Mouse (Mus musculus) heart, adult 2 months (tissue): ENCODE measurements at regions not wholly inside any gene's neighbourhood (a gene's known extent, or its start where the extent isn't known, plus 50 kb on each side); places are given as distances from the start of the nearest gene placed in this dataset.

Experiments used
- DNase-seq, 2 experiments: peaks; one replicate each; pipeline ENCODE4 v3.0.0; 2021
- H3K27ac ChIP-seq: fragments of 200-600 bp; 2 replicates; pipeline ENCODE4 v1.8.1; 2022
- H3K27me3 ChIP-seq: fragments of 200-500 bp; 2 replicates; pipeline ENCODE4 v1.6.1; 2012; ENCODE audit warnings: mild to moderate bottlenecking, low read length, inconsistent platforms, mixed read lengths; ENCODE audit not compliant: control insufficient read depth, insufficient read depth
- H3K36me3 ChIP-seq: fragments of 200-500 bp; 2 replicates; pipeline ENCODE4 v1.6.1; 2012; ENCODE audit warnings: low read length, inconsistent platforms; ENCODE audit not compliant: control insufficient read depth, insufficient read depth
- H3K4me1 ChIP-seq: fragments of 200-500 bp; 2 replicates; pipeline ENCODE4 v1.6.1; 2011; ENCODE audit warnings: low read length; ENCODE audit not compliant: control insufficient read depth, insufficient read depth
- H3K4me3 ChIP-seq: fragments of 200-600 bp; 2 replicates; pipeline ENCODE4 v1.8.1; 2022
- H3K79me2 ChIP-seq: fragments of 200-500 bp; replicated peaks from 2 replicates; pipeline ENCODE4 v1.6.1; 2012; ENCODE audit warnings: mild to moderate bottlenecking, inconsistent platforms, low read length, moderate library complexity, mixed read lengths; ENCODE audit not compliant: control insufficient read depth, insufficient read depth
- H3K9ac ChIP-seq: fragments of 200-500 bp; 2 replicates; pipeline ENCODE4 v1.6.1; 2012; ENCODE audit warnings: low read depth, mild to moderate bottlenecking, control low read depth, inconsistent platforms, low read length, mixed read lengths
- CTCF ChIP-seq: fragments of 200-600 bp; IDR thresholded peaks from 2 replicates; pipeline ENCODE4 v1.8.1; 2022; ENCODE audit warnings: antibody characterized with exemption, mild to moderate bottlenecking, moderate library complexity
- EP300 ChIP-seq: fragments of 200-500 bp; IDR thresholded peaks from 2 replicates; pipeline ENCODE4 v1.6.1; 2011; ENCODE audit warnings: low read depth, low read length, control low read depth; ENCODE audit not compliant: insufficient read depth
- POLR2A ChIP-seq: fragments of 200-500 bp; IDR thresholded peaks from 2 replicates; pipeline ENCODE4 v1.6.1; 2011; ENCODE audit warnings: mild to moderate bottlenecking, low read depth, low read length, control low read depth; ENCODE audit not compliant: insufficient read depth
- WGBS: fragments of 180-500 bp; shearing (Covaris S2); methylation state at CpG from one replicate; pipeline ENCODE4 v1.1.7; 2018; 5-methylcytosine and 5-hydroxymethylcytosine counted together
- intact Hi-C: fragments of 180-260 bp; cut with DNase I; formaldehyde crosslinking; loops from one replicate; pipeline ENCODE4 v1.15.1; 2025

GRCm38 (mm10) chr12:106199302-106199701 is 189.3 kb downstream of the Vrk1 start:
- H3K4me1 ChIP-seq, result no peaks in the 10 kb centered on the region
- no peaks in the 10 kb centered on the region for H3K27me3 ChIP-seq
- no peaks in the 10 kb centered on the region for H3K36me3 ChIP-seq
- no peak for DNase-seq
- no peak overlapping the region for H3K4me3 ChIP-seq
- no peak overlapping the region for H3K9ac ChIP-seq
- TF ChIP-seq EP300 (no peak), POLR2A (no peak), CTCF (no peak)
- H3K79me2 ChIP-seq, result no peaks in the 10 kb centered on the region
- WGBS, result 12% methylated on average over 4 of the region's 4 CpGs
- no peak overlapping the region for H3K27ac ChIP-seq
- intact Hi-C loops, result no loop called here

- no peak overlapping the region for H3K9ac ChIP-seq
- no peaks in the 10 kb centered on the region for H3K27me3 ChIP-seq
- no peaks in the 10 kb centered on the region for H3K36me3 ChIP-seq
- no peak overlapping the region for H3K27ac ChIP-seq
- no peak overlapping the region for H3K4me3 ChIP-seq
- H3K4me1 ChIP-seq, result no peaks in the 10 kb centered on the region
- DNase-seq, result no peak
- no peaks in the 10 kb centered on the region for H3K79me2 ChIP-seq
- WGBS, result 84% methylated on average over 8 of the region's 8 CpGs
- intact Hi-C loops, result no loop called here
- TF ChIP-seq CTCF, result no peak
- TF ChIP-seq POLR2A, result no peak
- no peak for TF ChIP-seq EP300
Measured at GRCm38 (mm10) chr12:106203526-106203925, 193.5 kb downstream of the Vrk1 start.

GRCm38 (mm10) chr12:106210959-106211358 is 200.9 kb downstream of the Vrk1 start:
- 79% methylated on average over 6 of the region's 6 CpGs for WGBS
- TF ChIP-seq POLR2A (no peak), CTCF (no peak), EP300 (no peak)
- Histone ChIP-seq H3K36me3 (no peaks in the 10 kb centered on the region), H3K27ac (no peak overlapping the region), H3K79me2 (no peaks in the 10 kb centered on the region), H3K9ac (no peak overlapping the region), H3K4me1 (no peaks in the 10 kb centered on the region), H3K4me3 (no peak overlapping the region), H3K27me3 (no peaks in the 10 kb centered on the region)
- DNase-seq, result no peak
- intact Hi-C loops, result no loop called here

GRCm38 (mm10) chr12:106211488-106211887 is 201.5 kb downstream of the Vrk1 start:
- H3K36me3 ChIP-seq, result no peaks in the 10 kb centered on the region
- DNase-seq, result no peak
- no peaks in the 10 kb centered on the region for H3K79me2 ChIP-seq
- no peaks in the 10 kb centered on the region for H3K27me3 ChIP-seq
- no peak overlapping the region for H3K4me3 ChIP-seq
- TF ChIP-seq POLR2A, result no peak
- no peaks in the 10 kb centered on the region for H3K4me1 ChIP-seq
- intact Hi-C loops, result no loop called here
- 76% methylated on average over 8 of the region's 8 CpGs for WGBS
- H3K9ac ChIP-seq, result no peak overlapping the region
- H3K27ac ChIP-seq, result no peak overlapping the region

GRCm38 (mm10) chr12:106212397-106212796 is 202.4 kb downstream of the Vrk1 start:
- Histone ChIP-seq H3K27me3 (no peaks in the 10 kb centered on the region), H3K4me3 (no peak overlapping the region), H3K79me2 (no peaks in the 10 kb centered on the region), H3K36me3 (no peaks in the 10 kb centered on the region), H3K9ac (no peak overlapping the region), H3K27ac (no peak overlapping the region), H3K4me1 (no peaks in the 10 kb centered on the region)
- DNase-seq, result no peak
- TF ChIP-seq EP300 (no peak), CTCF (no peak), POLR2A (no peak)
- 76% methylated on average over 5 of the region's 5 CpGs for WGBS
- intact Hi-C loops, result no loop called here

GRCm38 (mm10) chr12:106220071-106220470 is 210.0 kb downstream of the Vrk1 start:
- Histone ChIP-seq H3K9ac (no peak overlapping the region), H3K79me2 (no peaks in the 10 kb centered on the region), H3K36me3 (no peaks in the 10 kb centered on the region), H3K27me3 (no peaks in the 10 kb centered on the region), H3K27ac (no peak overlapping the region), H3K4me1 (no peaks in the 10 kb centered on the region), H3K4me3 (no peak overlapping the region)
- intact Hi-C loops, result no loop called here
- 21% methylated on average over 3 of the region's 3 CpGs for WGBS
- TF ChIP-seq CTCF, result no peak
- TF ChIP-seq EP300, result no peak
- TF ChIP-seq POLR2A, result no peak
- no peak for DNase-seq
